Comparison of ENCODE assay signal across 21 mouse cellular contexts in genomic region chr12:78100756-78101155, GRCm38 (mm10).
"Had no signal": no experiment of that assay in that cellular context is flagged by ENCODE, and none has a peak within 500 bp of the region (broad histone marks: within the 10 kb centered on the region; RNA-seq: fewer than 3 reads in every experiment).

No protein-coding gene starts in this region.

- H3K4me2 ChIP-seq: heart, embryonic 11.5 days; heart, embryonic 13.5 days; heart, embryonic 15.5 days; hindbrain, embryonic 13.5 days; hindbrain, embryonic 15.5 days; limb, embryonic 13.5 days; limb, embryonic 15.5 days; liver, embryonic 11.5 days had no signal

- H3K36me3 ChIP-seq: heart, embryonic 13.5 days; heart, embryonic 15.5 days; hindbrain, embryonic 13.5 days; hindbrain, embryonic 15.5 days; limb, embryonic 13.5 days; limb, embryonic 15.5 days had no signal

- ATAC-seq: forebrain, postnatal 0 days; intestine, embryonic 16.5 days had no signal

- H3K9me3 ChIP-seq: heart, embryonic 13.5 days; heart, embryonic 15.5 days; hindbrain, embryonic 13.5 days; hindbrain, embryonic 15.5 days; limb, embryonic 13.5 days; limb, embryonic 15.5 days had no signal

- DNase-seq: forebrain, postnatal 0 days; gastrocnemius, postnatal 14 days; gastrocnemius, postnatal 36 days; heart, adult 18-20 months; heart, postnatal 14 days; heart, postnatal 36 days; kidney, adult 11 months; kidney, postnatal 10 days; layer of hippocampus, adult 9-11 months; layer of hippocampus, postnatal 36 days; left cerebral cortex, postnatal 4 days had no signal

- H3K9ac ChIP-seq: forebrain, postnatal 0 days; heart, embryonic 13.5 days; heart, embryonic 15.5 days; hindbrain, embryonic 13.5 days; hindbrain, embryonic 15.5 days; limb, embryonic 13.5 days; limb, embryonic 15.5 days; liver, embryonic 14.5 days had no signal

- H3K27me3 ChIP-seq: heart, embryonic 13.5 days; heart, embryonic 15.5 days; hindbrain, embryonic 13.5 days; hindbrain, embryonic 15.5 days; limb, embryonic 13.5 days; limb, embryonic 15.5 days had no signal

- H3K4me3 ChIP-seq: heart, embryonic 13.5 days; heart, embryonic 15.5 days; hindbrain, embryonic 13.5 days; hindbrain, embryonic 15.5 days; limb, embryonic 13.5 days; limb, embryonic 15.5 days had no signal

- H3K27ac ChIP-seq: heart, embryonic 13.5 days; heart, embryonic 15.5 days; hindbrain, embryonic 13.5 days; limb, embryonic 13.5 days; limb, embryonic 15.5 days; liver, embryonic 14.5 days had no signal
